Mouse (Mus musculus): ENCODE measurements around the gene Bpnt1. TPM values are rescaled to one million over a fixed set of nuclear protein-coding genes. Genes with fewer than 3 reads are reported as not detected.
A peak's percentile ranks its signal among the peaks of the same experiment; 100 is the strongest.

Bpnt1 gene
- total and polyA plus RNA-seq, 3 experiments = 22.0 to 29.1 TPM; not detected in 1

GRCm38 (mm10) chr1:185401615-185402014 is 69.7 kb downstream of the Bpnt1 start:
- Histone ChIP-seq H3K4me1 (ENCODE audit: control insufficient read depth in 1 of 2, insufficient read depth in 2 of 2, low read length in 2 of 2) (no peaks in the 10 kb centered on the region), H3K27ac (ENCODE audit: control insufficient read depth, low read depth, low read length) (no peak overlapping the region), H3K79me2 (ENCODE audit: control insufficient read depth, insufficient read depth, low read length, poor library complexity) (peaks cover 2% of the 10 kb centered on the region), H3K27me3 (ENCODE audit: control insufficient read depth in 1 of 2, insufficient read depth in 2 of 2, low read length in 2 of 2) (no peaks in the 10 kb centered on the region), H3K9ac (ENCODE audit: control insufficient read depth, low read depth, low read length, poor library complexity, severe bottlenecking) (no peak overlapping the region), H3K36me3 (ENCODE audit: control insufficient read depth in 1 of 2, insufficient read depth in 2 of 2, low read length in 2 of 2) (peaks cover 0 to 79% of the 10 kb centered on the region in 2 experiments; a peak in 2 of 4 replicates), H3K9me3 (replicated peaks; ENCODE audit: insufficient read depth, low read length) (no peaks in the 10 kb centered on the region), H3K4me3 (ENCODE audit: control insufficient read depth in 1 of 2, insufficient read depth in 1 of 2, low read depth in 2 of 2, low read length in 2 of 2) (no peak overlapping the region)
- TF ChIP-seq MYB (IDR thresholded peaks at IDR 0.05; ENCODE audit: low read depth, low read length) (no peak), NRF1 (IDR thresholded peaks at IDR 0.05; ENCODE audit: insufficient read depth, low read depth, low read length, poor library complexity, severe bottlenecking) (no peak), MAX (IDR thresholded peaks at IDR 0.05; ENCODE audit: low read length) (no peak), TCF12 (IDR thresholded peaks at IDR 0.05; ENCODE audit: low read depth, low read length) (no peak), RCOR1 (IDR thresholded peaks at IDR 0.05; ENCODE audit: low read depth, low read length) (no peak), ZMIZ1 (IDR thresholded peaks at IDR 0.05; ENCODE audit: low read depth, low read length) (no peak), CHD1 (IDR thresholded peaks at IDR 0.05; ENCODE audit: low read depth, low read length) (no peak), MAFK (IDR thresholded peaks at IDR 0.05; ENCODE audit: borderline replicate concordance, low read depth, low read length) (no peak), ZKSCAN1 (IDR thresholded peaks at IDR 0.05; ENCODE audit: low read depth, low read length) (no peak), RAD21 (IDR thresholded peaks at IDR 0.05; ENCODE audit: low read depth, low read length) (no peak), USF2 (IDR thresholded peaks at IDR 0.05; ENCODE audit: borderline replicate concordance in 1 of 2, insufficient read depth in 1 of 2, low read depth in 1 of 2, low read length in 2 of 2) (no peak), GABPA (IDR thresholded peaks at IDR 0.05; ENCODE audit: low read depth, low read length) (no peak), E2F4 (IDR thresholded peaks at IDR 0.05; ENCODE audit: borderline replicate concordance, low read depth, low read length) (no peak), MYC (IDR thresholded peaks at IDR 0.05; ENCODE audit: low read depth, low read length) (no peak), ZC3H11A (IDR thresholded peaks at IDR 0.05; ENCODE audit: low read depth, low read length) (no peak), ETS1 (IDR thresholded peaks at IDR 0.05; ENCODE audit: low read depth, low read length) (no peak), BHLHE40 (IDR thresholded peaks at IDR 0.05; ENCODE audit: borderline replicate concordance, low read depth, low read length) (no peak)
- DNase-seq (ENCODE audit: low read depth, low spot score) = no peak

- no peak overlapping the region for H3K4me3 ChIP-seq (ENCODE audit: control insufficient read depth in 1 of 2, insufficient read depth in 1 of 2, low read depth in 2 of 2, low read length in 2 of 2)
- peak; percentile 59 for TF ChIP-seq SMC3 (IDR thresholded peaks at IDR 0.05; ENCODE audit: low read depth, low read length)
- peak; percentile 31 for TF ChIP-seq RAD21 (IDR thresholded peaks at IDR 0.05; ENCODE audit: low read depth, low read length)
- no peak for TF ChIP-seq GABPA (IDR thresholded peaks at IDR 0.05; ENCODE audit: low read depth, low read length)
- peak; percentile 15 to 69 (median 58); a peak in 5 of 6 replicates for TF ChIP-seq CTCF (IDR thresholded peaks at IDR 0.05 in 2 of 3, conservative IDR thresholded peaks at IDR 0.05 in 1 of 3; ENCODE audit: control insufficient read depth in 1 of 3, insufficient read depth in 1 of 3, low read depth in 2 of 3, low read length in 3 of 3, poor library complexity in 1 of 3, severe bottlenecking in 1 of 3)
- peak; percentile 71 for DNase-seq (ENCODE audit: low read depth, low spot score)
- H3K9ac ChIP-seq (ENCODE audit: control insufficient read depth, low read depth, low read length, poor library complexity, severe bottlenecking) = no peak overlapping the region
- H3K79me2 ChIP-seq (ENCODE audit: control insufficient read depth, insufficient read depth, low read length, poor library complexity) = peaks cover 2% of the 10 kb centered on the region
- H3K36me3 ChIP-seq (ENCODE audit: control insufficient read depth in 1 of 2, insufficient read depth in 2 of 2, low read length in 2 of 2) = peaks cover 0 to 79% of the 10 kb centered on the region in 2 experiments; a peak in 2 of 4 replicates
- no peak overlapping the region for H3K27ac ChIP-seq (ENCODE audit: control insufficient read depth, low read depth, low read length)
- no peaks in the 10 kb centered on the region for H3K9me3 ChIP-seq (replicated peaks; ENCODE audit: insufficient read depth, low read length)
- H3K27me3 ChIP-seq (ENCODE audit: control insufficient read depth in 1 of 2, insufficient read depth in 2 of 2, low read length in 2 of 2) = no peaks in the 10 kb centered on the region
- H3K4me1 ChIP-seq (ENCODE audit: control insufficient read depth in 1 of 2, insufficient read depth in 2 of 2, low read length in 2 of 2) = no peaks in the 10 kb centered on the region
These were observed 72.1 kb downstream of the Bpnt1 start for GRCm38 (mm10) chr1:185404021-185404420.
